Mouse (Mus musculus): ENCODE results near the gene Fam76a. TPM values are rescaled to one million over a fixed set of nuclear protein-coding genes. Genes with fewer than 3 reads are reported as not detected.
A peak's percentile ranks its signal among the peaks of the same experiment; 100 is the strongest.
"Not testable (repeated sequence)": the region's sequence is repeated elsewhere in the genome, so short reads cannot be mapped to it uniquely, and the experiment has no call there.

Fam76a gene
- total RNA-seq, 2 experiments from 2014 or later, result 36.9 to 37.0 TPM

GRCm38 (mm10) chr4:132945261-132946046 is 23.1 kb upstream of the Fam76a start:
- peak; percentile 93 for DNase-seq

DNA sequence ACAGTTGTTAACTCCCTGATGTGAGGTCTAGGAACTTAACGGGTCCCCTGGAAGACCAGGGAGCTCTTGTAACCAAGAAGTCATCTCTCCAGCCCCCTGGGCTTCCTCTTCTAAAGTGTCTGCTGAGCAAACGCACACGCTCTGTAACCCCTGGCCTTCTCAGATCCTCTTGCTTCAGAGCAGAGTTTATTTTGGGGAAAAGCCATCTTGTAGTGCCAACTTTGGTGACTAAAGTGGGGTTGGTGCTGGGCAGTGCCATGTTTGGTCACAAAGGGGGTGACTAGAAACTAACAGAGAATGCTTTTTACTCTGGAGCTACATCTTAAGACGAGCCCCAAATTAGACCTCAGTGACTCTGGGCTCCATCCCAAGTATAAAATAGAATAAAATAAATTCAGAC is 22.4 kb upstream of the Fam76a start:
- DNase-seq, result peak; percentile 63

DNA sequence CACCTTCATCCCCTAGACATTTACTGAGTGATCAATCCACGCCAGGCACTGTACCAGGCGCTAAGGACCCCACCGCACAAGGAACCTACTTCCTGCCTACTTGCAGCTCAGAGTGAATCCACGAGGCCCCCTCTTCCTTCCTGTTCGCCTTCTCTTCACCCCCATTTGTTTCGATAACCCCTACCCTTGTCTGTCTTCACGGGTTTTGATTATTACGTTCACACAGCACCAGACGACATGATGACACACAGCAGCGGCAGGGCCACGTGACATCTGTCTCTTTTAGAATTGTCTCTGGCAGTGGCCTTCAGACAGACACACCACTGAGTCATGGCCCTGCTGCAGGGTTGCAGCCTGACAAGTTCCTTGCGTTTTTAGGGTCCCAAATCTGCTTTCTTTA is 21.7 kb upstream of the Fam76a start:
- DNase-seq, result peak; percentile 70

- peak; percentile 78 for DNase-seq
These were observed 20.7 kb upstream of the Fam76a start for GRCm38 (mm10) chr4:132943088-132943487.

DNA sequence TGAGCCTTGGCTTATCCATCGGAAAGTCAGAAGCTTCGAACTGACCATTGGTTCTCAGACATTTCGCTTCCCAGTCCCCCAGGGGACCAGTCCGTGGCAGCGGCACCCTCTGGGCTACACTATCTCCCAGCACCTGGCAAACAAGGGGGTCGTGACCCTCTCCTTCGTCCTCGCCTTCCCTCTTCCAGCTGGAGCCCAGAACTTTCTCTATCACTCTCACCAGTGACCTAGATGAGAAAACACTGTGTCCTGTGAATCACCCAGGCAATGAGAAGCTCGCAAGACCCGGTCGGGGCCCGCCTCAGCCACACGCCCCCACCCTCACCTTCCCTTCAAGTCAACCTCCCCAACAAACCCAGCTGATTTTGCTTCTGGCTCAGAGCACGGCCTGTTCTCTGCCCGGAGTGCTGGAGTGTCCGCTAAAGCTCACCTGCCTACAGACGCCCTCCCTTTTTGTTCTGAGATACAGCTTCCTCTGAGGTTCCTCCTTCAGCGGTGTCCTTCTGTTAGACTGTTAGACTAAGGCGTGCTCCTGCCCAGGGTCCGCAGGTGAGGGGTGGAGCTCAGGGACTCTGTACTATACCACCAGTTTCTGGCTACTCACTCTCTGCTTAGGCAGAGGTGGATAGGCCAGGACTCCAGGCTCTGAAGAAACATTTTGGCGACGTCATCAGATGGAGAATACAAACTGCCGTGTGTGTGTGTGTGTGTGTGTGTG is 18.8 kb upstream of the Fam76a start:
- DNase-seq, result peak; percentile 21

DNA sequence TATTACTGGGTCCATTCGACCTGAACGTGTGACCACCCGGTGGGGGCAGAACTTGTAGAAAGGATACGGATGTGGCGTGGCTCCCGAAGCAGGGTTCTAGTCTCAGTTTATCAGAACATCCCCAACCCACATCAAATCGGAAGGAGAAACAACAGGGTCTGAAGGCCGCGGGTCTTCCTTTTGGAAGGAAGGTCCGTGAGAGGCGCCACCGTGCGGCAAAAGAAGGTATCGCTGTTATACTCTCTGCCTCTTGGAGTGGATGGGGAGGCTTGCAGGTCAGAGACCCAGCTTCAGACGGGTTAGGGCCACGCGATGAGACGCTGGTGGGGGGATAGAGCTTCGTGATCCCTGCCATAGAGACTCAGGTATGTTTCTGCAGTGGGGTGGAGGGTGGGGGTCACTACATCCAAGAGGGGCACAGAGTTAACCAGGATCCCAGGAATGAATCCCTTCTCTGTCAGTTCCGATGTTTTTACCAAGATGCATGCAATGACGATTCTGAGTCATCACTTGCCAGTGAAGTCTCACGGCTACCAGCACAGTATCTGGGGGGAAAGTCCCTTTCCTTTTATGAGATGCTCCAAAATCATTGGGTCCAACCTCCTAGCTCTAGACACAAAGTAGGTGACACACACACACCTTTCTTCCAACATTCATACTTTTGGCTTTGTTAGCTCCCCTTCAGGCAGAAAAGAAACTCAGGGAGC is 17.2 kb upstream of the Fam76a start:
- DNase-seq, result peak; percentile 85

GRCm38 (mm10) chr4:132938181-132938941 is 16.0 kb upstream of the Fam76a start:
- peak; percentile 51 for DNase-seq

- no peak for DNase-seq
These were observed 12.3 kb upstream of the Fam76a start for GRCm38 (mm10) chr4:132934639-132935038.

- no peak for DNase-seq
These were observed 10.5 kb upstream of the Fam76a start for GRCm38 (mm10) chr4:132932752-132933404.

DNA sequence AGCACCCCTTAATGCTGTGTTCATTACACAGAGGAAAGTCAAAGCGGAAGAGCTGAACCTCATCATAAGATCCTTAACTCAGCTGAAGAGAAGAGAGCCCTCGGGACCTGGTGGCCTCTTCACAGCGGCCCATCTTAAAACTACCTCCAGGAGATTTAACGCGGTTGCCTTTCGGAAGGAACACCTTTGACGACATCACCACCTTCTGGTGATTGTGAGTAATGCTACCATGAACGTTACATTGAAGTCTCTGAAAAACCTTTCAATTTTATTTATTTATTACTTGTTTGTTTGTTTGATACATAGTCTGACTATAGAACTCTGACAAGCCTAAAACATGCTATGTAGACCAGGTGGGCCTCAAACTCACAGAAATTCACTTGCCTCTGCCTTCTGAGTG is 8.4 kb upstream of the Fam76a start:
- DNase-seq, result peak; percentile 74

DNA sequence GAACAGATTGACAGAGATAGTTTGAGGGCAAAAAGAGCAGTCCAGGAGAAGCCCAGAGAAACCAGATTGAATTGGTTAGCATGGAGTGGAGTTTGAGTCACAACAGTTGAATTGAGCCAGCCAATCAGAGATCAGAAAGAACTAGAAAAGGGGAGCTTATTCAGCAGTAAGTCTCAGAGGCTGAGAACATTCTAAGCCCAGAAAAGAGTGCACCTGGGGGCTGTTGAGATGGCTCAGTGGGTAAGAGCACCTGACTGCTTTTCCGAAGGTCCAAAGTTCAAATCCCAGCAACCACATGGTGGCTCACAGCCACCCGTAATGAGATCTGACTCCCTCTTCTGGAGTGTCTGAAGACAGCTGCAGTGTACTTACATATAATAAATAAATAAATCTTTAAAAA is 4.2 kb upstream of the Fam76a start:
- DNase-seq, result not testable (repeated sequence)

- no peak for DNase-seq
These were observed 262 bp downstream of the Fam76a start for GRCm38 (mm10) chr4:132922061-132922530.

- DNase-seq, result no peak
These were observed 870 bp downstream of the Fam76a start for GRCm38 (mm10) chr4:132921488-132921887.

DNA sequence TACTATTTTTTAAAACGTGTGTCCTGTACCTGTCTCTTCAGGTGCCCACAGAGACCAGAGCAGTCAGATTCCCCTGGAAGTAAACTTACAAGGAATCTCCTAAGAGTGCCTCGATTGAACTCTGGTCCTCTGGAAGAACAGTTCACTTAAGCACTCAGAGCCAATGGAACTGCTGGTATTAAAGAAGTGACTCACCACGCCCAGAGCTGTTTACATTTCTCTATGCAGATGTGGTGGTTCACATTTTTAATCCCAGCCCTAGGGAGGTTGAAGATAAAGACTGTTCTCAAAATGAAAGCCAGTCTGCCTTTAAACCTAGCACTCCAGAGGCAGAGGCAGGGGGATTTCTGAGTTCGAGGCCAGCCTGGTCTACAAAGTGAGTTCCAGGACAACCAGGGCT is 2.2 kb downstream of the Fam76a start:
- DNase-seq, result no peak

DNA sequence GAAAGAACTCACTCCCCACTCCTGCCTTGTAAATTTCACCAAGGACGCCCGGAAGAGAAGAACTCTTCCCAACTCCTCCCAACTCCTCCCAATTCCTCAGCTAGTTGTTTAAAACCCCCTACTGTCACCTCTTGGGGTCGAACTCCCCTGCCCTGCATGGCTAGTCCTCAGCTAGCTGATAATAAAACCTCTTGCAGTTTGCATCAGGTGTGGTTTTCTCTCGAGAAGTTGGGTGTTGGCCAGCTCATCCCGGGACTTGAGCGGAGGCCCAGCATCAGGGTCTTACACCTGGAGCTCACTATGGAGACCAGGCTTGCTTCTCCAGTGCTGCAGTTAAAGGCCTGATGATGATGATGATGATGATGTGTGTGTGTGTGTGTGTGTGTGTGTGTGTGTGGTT is 3.9 kb downstream of the Fam76a start:
- DNase-seq, result not testable (repeated sequence)

GRCm38 (mm10) chr4:132912156-132912555 is 10.2 kb downstream of the Fam76a start:
- DNase-seq, result no peak

DNA sequence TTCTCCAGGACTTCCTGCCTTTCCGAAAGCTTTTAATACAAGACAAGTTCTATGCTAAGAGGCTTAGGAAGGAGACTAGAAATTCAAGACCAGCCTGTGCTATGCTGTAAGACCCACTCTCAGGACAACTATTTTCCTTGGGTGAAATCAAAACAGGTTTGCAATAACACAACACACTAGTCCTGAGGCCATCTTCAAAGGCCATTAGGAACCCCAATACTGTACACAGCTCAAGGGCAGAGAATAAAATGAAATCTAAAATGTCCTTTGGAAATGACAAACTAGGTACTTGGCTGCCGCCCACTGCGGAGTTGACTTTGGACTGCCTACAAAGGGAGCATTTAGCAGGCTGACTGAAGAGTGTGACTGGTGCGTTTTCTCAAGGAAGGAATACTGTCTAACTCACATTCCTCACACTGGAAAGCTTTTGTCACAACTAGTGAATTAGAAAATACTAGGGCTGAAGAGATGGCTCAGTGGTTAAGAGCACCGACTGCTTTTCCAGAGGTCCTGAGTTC is 16.5 kb downstream of the Fam76a start:
- peak; percentile 68 for DNase-seq

DNA sequence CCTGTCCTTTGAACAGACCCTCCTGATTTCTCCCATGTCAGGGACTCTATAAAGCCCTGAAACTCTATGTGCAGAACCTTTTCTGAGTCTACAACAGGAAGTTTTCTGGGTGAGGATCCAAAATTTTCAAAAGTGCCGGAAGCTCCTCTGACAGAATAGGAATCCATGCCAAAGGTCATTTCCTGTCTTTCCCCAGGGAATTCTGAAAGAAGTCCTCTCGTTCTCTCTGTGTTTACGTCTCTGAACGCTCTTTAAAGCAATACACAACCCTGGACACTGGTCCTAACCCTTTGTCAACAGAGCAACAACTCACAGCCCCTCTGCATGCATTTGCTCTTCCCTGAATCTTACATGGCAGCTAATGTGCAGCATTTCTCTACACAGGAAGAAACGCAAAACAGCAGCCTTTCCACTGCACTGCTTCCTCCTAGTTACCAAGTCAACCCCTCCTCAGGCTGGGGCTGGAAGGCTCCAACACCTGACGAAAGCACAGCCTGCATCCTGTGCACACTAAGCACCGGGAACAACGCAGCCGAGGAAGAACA is 17.5 kb downstream of the Fam76a start:
- peak; percentile 48 for DNase-seq

DNA sequence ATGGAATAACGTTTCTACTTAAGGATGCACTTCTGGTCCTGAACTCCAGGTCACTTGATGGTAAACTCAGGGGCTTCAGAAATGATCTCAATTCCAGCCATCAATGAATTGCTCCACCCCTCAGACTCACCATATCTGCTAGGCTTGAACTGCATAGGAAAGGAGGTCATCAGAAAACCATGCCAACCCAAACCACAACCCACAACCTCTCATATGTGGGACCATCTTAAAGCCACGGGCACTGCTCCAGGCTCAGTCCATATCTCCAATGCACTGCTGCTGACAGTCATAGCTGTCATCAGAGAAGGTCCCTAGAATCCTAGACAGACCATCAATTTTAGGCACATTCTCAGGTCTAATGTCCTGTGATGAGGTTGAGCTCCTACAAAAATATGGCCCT is 18.3 kb downstream of the Fam76a start:
- DNase-seq, result no peak

DNA sequence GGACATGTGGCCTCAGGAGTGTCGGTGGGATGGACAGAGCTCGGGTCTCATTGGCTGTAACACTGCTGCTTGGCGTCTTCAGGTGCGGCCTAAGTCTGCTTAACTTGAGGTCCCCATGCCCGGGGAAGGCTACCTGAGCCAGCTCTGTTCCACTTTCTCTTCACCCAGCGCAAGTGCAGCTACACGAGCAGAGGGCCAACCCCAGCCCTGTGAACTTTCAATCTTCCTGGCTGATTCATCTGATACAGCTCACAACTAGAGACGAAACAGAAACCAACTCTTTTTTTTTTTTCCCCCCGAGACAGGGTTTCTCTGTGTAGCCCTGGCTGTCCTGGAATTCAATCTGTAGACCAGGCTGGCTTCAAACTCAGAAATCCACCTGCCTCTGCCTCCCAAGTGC is 24.2 kb downstream of the Fam76a start:
- no peak for DNase-seq

DNA sequence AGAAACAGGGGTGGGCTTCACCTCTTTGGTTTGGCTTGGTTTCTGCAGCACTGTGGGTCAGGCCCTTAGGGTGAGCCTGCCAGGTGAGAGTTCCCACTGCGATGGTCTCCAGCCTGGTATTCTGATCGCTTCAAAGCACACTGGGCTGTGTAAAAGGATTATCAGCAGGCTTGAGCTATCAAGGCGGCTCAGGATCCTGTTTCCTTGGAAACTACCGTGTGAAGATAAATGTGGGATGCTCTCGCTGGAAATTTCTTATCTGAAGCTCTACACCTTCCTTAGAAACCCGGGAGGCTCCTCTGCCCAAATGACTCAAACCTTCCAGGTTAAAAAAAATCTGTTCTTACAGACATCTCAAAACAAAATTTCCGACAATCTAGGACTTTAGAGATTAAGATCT is 28.0 kb downstream of the Fam76a start:
- DNase-seq, result no peak

All from adrenal gland, postnatal 10 days (tissue).